Mouse (Mus musculus) neural tube, embryonic 11.5 days (tissue): ENCODE data around the gene Hic2. TPM values are rescaled to one million over a fixed set of nuclear protein-coding genes. Genes with fewer than 3 reads are reported as not detected.
"Not testable (repeated sequence)": the region's sequence is repeated elsewhere in the genome, so short reads cannot be mapped to it uniquely, and the experiment has no call there.

Experiments used
- ATAC-seq: fragments of 200-750 bp; cut with Nextera tagmentation; 2 replicates; pipeline ENCODE4 v1.8.0; 2017; ENCODE audit warnings: moderate number of reproducible peaks, mild to moderate bottlenecking, moderate TSS enrichment, moderate library complexity; ENCODE audit not compliant: insufficient read depth, low FRiP score, low TSS enrichment
- DNase-seq: peaks from one replicate; pipeline ENCODE4 v3.0.0-alpha.2; 2015; ENCODE audit warnings: low spot score
- H3K27ac ChIP-seq: fragments of 300-500 bp; sonication (generic); 2 replicates; pipeline ENCODE4 v1.5.1; 2014; ENCODE audit warnings: low read depth, mild to moderate bottlenecking, low read length
- H3K27me3 ChIP-seq: fragments of 300-500 bp; sonication (generic); 2 replicates; pipeline ENCODE4 v1.6.1; 2014; ENCODE audit warnings: mild to moderate bottlenecking, low read length, mixed read lengths; ENCODE audit not compliant: control insufficient read depth, insufficient read depth
- H3K36me3 ChIP-seq: fragments of 300-500 bp; sonication (generic); 2 replicates; pipeline ENCODE4 v1.6.1; 2014; ENCODE audit warnings: mild to moderate bottlenecking, low read length, moderate library complexity, mixed read lengths; ENCODE audit not compliant: control insufficient read depth, insufficient read depth
- H3K4me1 ChIP-seq: fragments of 300-500 bp; sonication (generic); 2 replicates; pipeline ENCODE4 v1.6.1; 2014; ENCODE audit warnings: low read length, mixed read lengths; ENCODE audit not compliant: control insufficient read depth, insufficient read depth
- H3K4me2 ChIP-seq: fragments of 300-500 bp; sonication (generic); 2 replicates; pipeline ENCODE4 v1.6.1; 2014; ENCODE audit warnings: low read depth, mild to moderate bottlenecking, moderate library complexity
- H3K4me3 ChIP-seq: fragments of 300-500 bp; sonication (generic); 2 replicates; pipeline ENCODE4 v1.5.1; 2014; ENCODE audit warnings: low read depth, low read length
- H3K9ac ChIP-seq: fragments of 300-500 bp; sonication (generic); 2 replicates; pipeline ENCODE4 v1.6.1; 2014; ENCODE audit warnings: mild to moderate bottlenecking, low read length
- H3K9me3 ChIP-seq: fragments of 300-500 bp; sonication (generic); 2 replicates; pipeline ENCODE4 v1.6.1; 2016; ENCODE audit warnings: low read length; ENCODE audit not compliant: control insufficient read depth
- WGBS: fragments of 180-500 bp; shearing (Covaris S2); extraction: QIAGEN DNeasy Blood & Tissue Kit; methylation state at CpG from one replicate; pipeline ENCODE4 v1.1.7; 2014; 5-methylcytosine and 5-hydroxymethylcytosine counted together
- polyA plus RNA-seq: library from polyadenylated mRNA; unstranded; fragments of >200 nt; fragmentation: Nextera tagmentation; extraction: Ambion mirVana; gene quantifications from 2 replicates; pipeline ENCODE4 v1.2.1, GENCODE M21; 2014

The Hic2 gene
- polyA plus RNA-seq, 1 experiment from 2014 or later = 11.2 TPM

GRCm38 (mm10) chr16:17231523-17231922 is 1.8 kb upstream of the Hic2 start:
- H3K9ac ChIP-seq, H3K4me3 ChIP-seq, H3K9me3 ChIP-seq, DNase-seq, ATAC-seq, H3K36me3 ChIP-seq, H3K27ac ChIP-seq, H3K27me3 ChIP-seq, H3K4me2 ChIP-seq: not testable (repeated sequence)
- 91% methylated on average over 2 of the region's 2 CpGs for WGBS
- H3K4me1 ChIP-seq = peaks cover 16% of the 10 kb centered on the region

DNA sequence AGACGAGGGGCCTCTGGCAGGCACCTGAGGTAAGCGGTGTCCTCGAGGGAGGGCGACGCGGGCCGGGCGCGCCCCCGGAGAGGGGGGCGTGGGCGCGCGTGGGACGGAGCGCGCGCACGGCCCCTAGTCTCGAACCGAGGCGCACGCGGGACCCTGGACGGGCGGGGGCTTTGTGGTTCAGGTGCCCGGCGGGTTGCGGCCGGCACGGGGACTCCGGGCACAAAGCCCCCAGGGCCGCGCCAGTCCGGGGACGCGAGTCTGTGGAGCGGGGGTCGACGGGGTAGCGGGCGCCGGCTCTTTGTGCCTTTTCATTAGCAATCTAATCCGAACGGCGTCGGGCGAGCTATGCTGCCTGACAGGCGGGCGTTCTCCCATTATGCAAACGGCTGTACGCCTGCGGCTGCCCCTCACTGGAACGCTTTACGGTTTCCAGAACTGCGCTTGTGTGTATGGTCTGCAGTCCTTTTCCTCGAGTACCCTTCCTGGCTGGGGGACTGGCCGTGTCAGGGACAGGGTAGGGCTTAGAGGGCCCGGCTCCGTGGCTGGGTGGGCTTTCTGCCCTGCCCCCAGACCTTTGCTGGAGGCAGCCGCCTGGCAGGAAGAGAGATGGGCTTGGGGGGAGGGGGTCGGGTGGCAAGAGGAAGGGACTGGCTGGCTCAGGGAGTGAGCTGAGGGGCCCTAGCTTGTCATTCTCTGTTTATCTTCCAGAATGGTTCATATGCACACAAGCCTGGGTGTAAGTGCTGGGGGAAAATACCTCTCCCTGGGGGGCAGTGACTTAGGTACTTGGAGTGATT is 528 bp downstream of the Hic2 start:
- DNase-seq = peak; percentile 82
- Histone ChIP-seq H3K9ac (peak overlapping the region; percentile 94), H3K4me2 (peak overlapping the region; percentile 80), H3K4me1 (peaks cover 16% of the 10 kb centered on the region), H3K27me3 (no peaks in the 10 kb centered on the region), H3K4me3 (peak overlapping the region; percentile 89), H3K9me3 (no peaks in the 10 kb centered on the region), H3K36me3 (no peaks in the 10 kb centered on the region), H3K27ac (peak overlapping the region; percentile 93)
- ATAC-seq = peak; percentile 73
- WGBS = under 1% methylated on average over 61 of the region's 62 CpGs

DNA sequence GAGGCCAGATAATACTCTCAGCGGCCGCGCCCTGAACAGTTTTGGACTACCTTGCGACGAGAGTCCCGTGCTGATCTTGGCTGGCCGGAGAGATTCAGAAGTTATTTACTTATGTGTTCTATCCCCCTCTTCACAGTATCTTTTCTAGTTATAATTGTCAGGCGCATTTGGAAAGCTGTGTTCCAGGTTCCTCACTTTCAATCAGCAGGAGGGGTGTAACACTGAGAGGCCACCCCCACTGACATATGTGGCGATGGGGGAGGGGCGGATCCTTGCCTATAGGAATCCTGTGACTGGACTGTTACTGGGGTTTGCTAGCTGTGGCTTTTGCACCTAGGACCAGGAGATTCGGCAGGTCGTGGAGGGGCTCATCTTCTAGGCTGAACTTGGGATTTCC is 1.1 kb downstream of the Hic2 start:
- peak overlapping the region; percentile 89 for H3K4me3 ChIP-seq
- peak overlapping the region; percentile 93 for H3K27ac ChIP-seq
- H3K27me3 ChIP-seq = no peaks in the 10 kb centered on the region
- peak overlapping the region; percentile 94 for H3K9ac ChIP-seq
- H3K36me3 ChIP-seq = no peaks in the 10 kb centered on the region
- 3% methylated on average over 12 of the region's 12 CpGs for WGBS
- no peaks in the 10 kb centered on the region for H3K9me3 ChIP-seq
- DNase-seq (peak; percentile 69), ATAC-seq (no peak)
- H3K4me1 ChIP-seq = peaks cover 16% of the 10 kb centered on the region
- peak overlapping the region; percentile 80 for H3K4me2 ChIP-seq

GRCm38 (mm10) chr16:17234916-17235665 is 1.7 kb downstream of the Hic2 start:
- H3K27me3 ChIP-seq = no peaks in the 10 kb centered on the region
- no peak overlapping the region for H3K27ac ChIP-seq
- peak overlapping the region; percentile 94 for H3K9ac ChIP-seq
- peak overlapping the region; percentile 80 for H3K4me2 ChIP-seq
- ATAC-seq = no peak
- H3K9me3 ChIP-seq = no peaks in the 10 kb centered on the region
- no peak for DNase-seq
- H3K36me3 ChIP-seq = no peaks in the 10 kb centered on the region
- 58% methylated on average over 9 of the region's 9 CpGs for WGBS
- peaks cover 16% of the 10 kb centered on the region for H3K4me1 ChIP-seq
- H3K4me3 ChIP-seq = peak overlapping the region; percentile 89

- Histone ChIP-seq H3K36me3 (no peaks in the 10 kb centered on the region), H3K27me3 (no peaks in the 10 kb centered on the region), H3K4me3 (no peak overlapping the region), H3K9ac (no peak overlapping the region), H3K27ac (no peak overlapping the region), H3K4me2 (no peak overlapping the region), H3K4me1 (peaks cover 16% of the 10 kb centered on the region), H3K9me3 (no peaks in the 10 kb centered on the region)
- DNase-seq (no peak), ATAC-seq (no peak)
- 83% methylated on average over 3 of the region's 3 CpGs for WGBS
Measured at GRCm38 (mm10) chr16:17237634-17238033, 4.3 kb downstream of the Hic2 start.

DNA sequence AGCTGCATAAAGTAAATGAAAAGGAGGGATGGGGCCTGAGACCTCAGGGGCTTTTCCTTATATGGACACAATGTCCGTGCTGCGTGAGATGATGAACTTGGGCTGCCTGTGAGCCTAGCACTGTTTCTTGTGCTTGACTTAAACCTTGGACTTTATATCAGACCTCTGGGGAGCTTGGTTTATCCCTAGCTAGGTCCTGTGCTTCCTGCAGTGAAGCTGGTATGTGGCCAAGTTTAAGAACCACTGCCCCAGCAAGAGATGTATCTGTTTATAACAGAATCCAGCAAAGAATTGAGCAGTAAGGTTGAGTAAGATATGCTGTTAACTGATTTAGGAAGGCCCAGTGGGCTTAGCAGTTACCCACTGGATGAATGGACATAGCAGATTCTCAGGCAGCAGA is 6.0 kb downstream of the Hic2 start:
- Histone ChIP-seq H3K27ac (no peak overlapping the region), H3K4me1 (peaks cover 15% of the 10 kb centered on the region), H3K36me3 (no peaks in the 10 kb centered on the region), H3K9me3 (no peaks in the 10 kb centered on the region), H3K27me3 (no peaks in the 10 kb centered on the region), H3K4me3 (no peak overlapping the region), H3K9ac (no peak overlapping the region), H3K4me2 (no peak overlapping the region)
- no peak for DNase-seq
- WGBS = 85% methylated on average over 2 of the region's 2 CpGs
- ATAC-seq = no peak

- Histone ChIP-seq H3K4me1 (0 out of 2 replicates have a peak, but pooled peaks cover 3% of the 10 kb centered on the region), H3K27me3 (no peaks in the 10 kb centered on the region), H3K9me3 (no peaks in the 10 kb centered on the region), H3K4me3 (no peak overlapping the region), H3K36me3 (no peaks in the 10 kb centered on the region), H3K9ac (no peak overlapping the region), H3K27ac (no peak overlapping the region), H3K4me2 (no peak overlapping the region)
- ATAC-seq (no peak), DNase-seq (no peak)
- WGBS = 60% methylated on average over 1 of the region's 1 CpGs
Measured at GRCm38 (mm10) chr16:17243731-17244130, 10.4 kb downstream of the Hic2 start.

- no peak for DNase-seq
- 88% methylated on average over 1 of the region's 1 CpGs for WGBS
Measured at GRCm38 (mm10) chr16:17244996-17245395, 11.6 kb downstream of the Hic2 start.

More at GRCm38 (mm10) chr16:17244996-17245395, 11.6 kb downstream of the Hic2 start:
- no peaks in the 10 kb centered on the region for H3K36me3 ChIP-seq
- H3K4me3 ChIP-seq = no peak overlapping the region
- no peaks in the 10 kb centered on the region for H3K27me3 ChIP-seq
- no peak overlapping the region for H3K9ac ChIP-seq
- H3K4me1 ChIP-seq = 0 out of 2 replicates have a peak, but pooled peaks cover 3% of the 10 kb centered on the region
- H3K27ac ChIP-seq = no peak overlapping the region
- no peak for ATAC-seq
- no peaks in the 10 kb centered on the region for H3K9me3 ChIP-seq
- no peak overlapping the region for H3K4me2 ChIP-seq
